Mouse (Mus musculus) adrenal gland, postnatal 14 days (tissue): ENCODE results near the gene Atp5h. TPM values are rescaled to one million over a fixed set of nuclear protein-coding genes. Genes with fewer than 3 reads are reported as not detected.
A peak's percentile ranks its signal among the peaks of the same experiment; 100 is the strongest.
"Not testable (repeated sequence)": the region's sequence is repeated elsewhere in the genome, so short reads cannot be mapped to it uniquely, and the experiment has no call there.

ENCODE experiments used
- DNase-seq: peaks from one replicate; pipeline ENCODE4 v3.0.0; 2021; ENCODE audit warnings: mixed read lengths
- total RNA-seq: library from RNA; stranded (reverse); gene quantifications from 2 replicates; pipeline ENCODE4 v1.2.3, GENCODE M21; 2021

Atp5h gene
- total RNA-seq, 1 experiment from 2014 or later: 857 TPM

- peak; percentile 51 for DNase-seq
These were observed 19.6 kb downstream of the Atp5h start for GRCm38 (mm10) chr11:115400126-115400525.

GRCm38 (mm10) chr11:115398085-115398484 lies 21.7 kb downstream of the Atp5h start:
- DNase-seq: peak; percentile 3

GRCm38 (mm10) chr11:115393721-115394325 lies 25.9 kb downstream of the Atp5h start:
- peak; percentile 62 for DNase-seq

GRCm38 (mm10) chr11:115391358-115391757 lies 28.4 kb downstream of the Atp5h start:
- no peak for DNase-seq

- DNase-seq: not testable (repeated sequence)
These were observed 32.9 kb downstream of the Atp5h start for GRCm38 (mm10) chr11:115386859-115387258.

GRCm38 (mm10) chr11:115384587-115384986 lies 35.2 kb downstream of the Atp5h start:
- peak; percentile 88 for DNase-seq

GRCm38 (mm10) chr11:115383701-115384474 lies 35.9 kb downstream of the Atp5h start:
- peak; percentile 52 for DNase-seq

GRCm38 (mm10) chr11:115382891-115383290 lies 36.9 kb downstream of the Atp5h start:
- peak; percentile 61 for DNase-seq

GRCm38 (mm10) chr11:115381743-115382539 lies 37.8 kb downstream of the Atp5h start, which contains the start of gene Cdr2l:
Gene Cdr2l, plus strand, starts transcription at chr11:115381916.
- DNase-seq: peak; percentile 97

- DNase-seq: no peak
These were observed 38.5 kb downstream of the Atp5h start for GRCm38 (mm10) chr11:115381276-115381675.

- no peak for DNase-seq
These were observed 41.9 kb downstream of the Atp5h start for GRCm38 (mm10) chr11:115377854-115378253.

GRCm38 (mm10) chr11:115377254-115377653 lies 42.5 kb downstream of the Atp5h start:
- DNase-seq: no peak

GRCm38 (mm10) chr11:115376722-115377121 lies 43.0 kb downstream of the Atp5h start:
- no peak for DNase-seq

- peak; percentile 65 for DNase-seq
These were observed 44.9 kb downstream of the Atp5h start for GRCm38 (mm10) chr11:115374695-115375425.

- DNase-seq: peak; percentile 90
These were observed 45.7 kb downstream of the Atp5h start for GRCm38 (mm10) chr11:115373805-115374694.

GRCm38 (mm10) chr11:115372737-115373136 lies 47.0 kb downstream of the Atp5h start:
- DNase-seq: no peak

- no peak for DNase-seq
These were observed 47.7 kb downstream of the Atp5h start for GRCm38 (mm10) chr11:115372015-115372414.

GRCm38 (mm10) chr11:115371354-115371753 lies 48.4 kb downstream of the Atp5h start:
- DNase-seq: no peak

GRCm38 (mm10) chr11:115370368-115370767 lies 49.4 kb downstream of the Atp5h start:
- DNase-seq: no peak

GRCm38 (mm10) chr11:115367395-115367944 lies 52.3 kb downstream of the Atp5h start, which contains the start of gene Hid1:
Gene Hid1, minus strand, starts transcription at chr11:115367756.
- peak; percentile 91 for DNase-seq
